Mouse (Mus musculus): ENCODE measurements around the gene Grm1.
"Not testable (repeated sequence)": the region's sequence is repeated elsewhere in the genome, so short reads cannot be mapped to it uniquely, and the experiment has no call there.

Gene Grm1

GRCm38 (mm10) chr10:11081611-11082398, at the start of gene Grm1:
TSS of gene Grm1 (minus strand) at chr10:11082356.
- DNase-seq (ENCODE audit: low read depth, low spot score): peak; percentile 72

- DNase-seq (ENCODE audit: low read depth, low spot score): no peak
Observed at GRCm38 (mm10) chr10:11121781-11122180, 39.6 kb upstream of the Grm1 start.

GRCm38 (mm10) chr10:11098475-11099044, 16.4 kb upstream of the Grm1 start:
- no peak for DNase-seq (ENCODE audit: low read depth, low spot score)

- no peak for DNase-seq (ENCODE audit: low read depth, low spot score)
Observed at GRCm38 (mm10) chr10:11086348-11086747, 4.2 kb upstream of the Grm1 start.

GRCm38 (mm10) chr10:11080725-11081610, 1.2 kb downstream of the Grm1 start:
- no peak for DNase-seq (ENCODE audit: low read depth, low spot score)

GRCm38 (mm10) chr10:11080013-11080724, 2.0 kb downstream of the Grm1 start:
- DNase-seq (ENCODE audit: low read depth, low spot score): no peak

GRCm38 (mm10) chr10:11079506-11079905, 2.6 kb downstream of the Grm1 start:
- DNase-seq (ENCODE audit: low read depth, low spot score): no peak

- no peak for DNase-seq (ENCODE audit: low read depth, low spot score)
Observed at GRCm38 (mm10) chr10:11065136-11065535, 17.0 kb downstream of the Grm1 start.

- peak; percentile 3 for DNase-seq (ENCODE audit: low read depth, low spot score)
Observed at GRCm38 (mm10) chr10:11061318-11062071, 20.7 kb downstream of the Grm1 start.

GRCm38 (mm10) chr10:11049361-11049760, 32.8 kb downstream of the Grm1 start:
- no peak for DNase-seq (ENCODE audit: low read depth, low spot score)

- DNase-seq (ENCODE audit: low read depth, low spot score): not testable (repeated sequence)
Observed at GRCm38 (mm10) chr10:11045421-11045820, 36.7 kb downstream of the Grm1 start.

- no peak for DNase-seq (ENCODE audit: low read depth, low spot score)
Observed at GRCm38 (mm10) chr10:11044455-11045106, 37.6 kb downstream of the Grm1 start.

- no peak for DNase-seq (ENCODE audit: low read depth, low spot score)
Observed at GRCm38 (mm10) chr10:11039323-11039722, 42.8 kb downstream of the Grm1 start.

GRCm38 (mm10) chr10:11032221-11032620, 49.9 kb downstream of the Grm1 start:
- no peak for DNase-seq (ENCODE audit: low read depth, low spot score)

- DNase-seq (ENCODE audit: low read depth, low spot score): no peak
Observed at GRCm38 (mm10) chr10:11025764-11026518, 56.2 kb downstream of the Grm1 start.

GRCm38 (mm10) chr10:11018970-11019531, 63.1 kb downstream of the Grm1 start:
- no peak for DNase-seq (ENCODE audit: low read depth, low spot score)

GRCm38 (mm10) chr10:11013653-11014052, 68.5 kb downstream of the Grm1 start:
- DNase-seq (ENCODE audit: low read depth, low spot score): no peak

GRCm38 (mm10) chr10:10996766-10997165, 85.4 kb downstream of the Grm1 start:
- no peak for DNase-seq (ENCODE audit: low read depth, low spot score)

GRCm38 (mm10) chr10:10991708-10992107, 90.4 kb downstream of the Grm1 start:
- DNase-seq (ENCODE audit: low read depth, low spot score): no peak
